Mouse (Mus musculus): Measurements from ENCODE around the gene Nfkb1. TPM values are rescaled to one million over a fixed set of nuclear protein-coding genes. Genes with fewer than 3 reads are reported as not detected.

The Nfkb1 gene
- polyA plus RNA-seq, 1 experiment from 2014 or later, result 18.4 TPM

GRCm38 (mm10) chr3:135591376-135591775, 100.0 kb downstream of the Nfkb1 start:
- ATAC-seq (ENCODE audit: insufficient number of reproducible peaks, insufficient read depth, low FRiP score, low TSS enrichment), result no peak
- Histone ChIP-seq H3K27ac (no peak overlapping the region), H3K9me3 (no peaks in the 10 kb centered on the region), H3K4me2 (replicated peaks) (no peak overlapping the region), H3K9ac (no peak overlapping the region), H3K4me3 (no peak overlapping the region), H3K36me3 (peaks cover 81% of the 10 kb centered on the region), H3K27me3 (no peaks in the 10 kb centered on the region), H3K4me1 (no peaks in the 10 kb centered on the region)
- 63% methylated on average over 5 of the region's 5 CpGs for WGBS

GRCm38 (mm10) chr3:135590471-135590870, 100.9 kb downstream of the Nfkb1 start:
- H3K36me3 ChIP-seq, result peaks cover 81% of the 10 kb centered on the region
- H3K27me3 ChIP-seq, result no peaks in the 10 kb centered on the region
- WGBS, result 72% methylated on average over 4 of the region's 4 CpGs
- no peak for ATAC-seq (ENCODE audit: insufficient number of reproducible peaks, insufficient read depth, low FRiP score, low TSS enrichment)
- no peak overlapping the region for H3K4me3 ChIP-seq
- no peak overlapping the region for H3K4me2 ChIP-seq (replicated peaks)
- no peaks in the 10 kb centered on the region for H3K9me3 ChIP-seq
- H3K4me1 ChIP-seq, result no peaks in the 10 kb centered on the region
- no peak overlapping the region for H3K27ac ChIP-seq
- H3K9ac ChIP-seq, result no peak overlapping the region

GRCm38 (mm10) chr3:135586471-135586880, 104.9 kb downstream of the Nfkb1 start:
- ATAC-seq (ENCODE audit: insufficient number of reproducible peaks, insufficient read depth, low FRiP score, low TSS enrichment), result no peak
- H3K27ac ChIP-seq, result no peak overlapping the region
- H3K36me3 ChIP-seq, result peaks cover 64% of the 10 kb centered on the region
- no peak overlapping the region for H3K9ac ChIP-seq
- no peaks in the 10 kb centered on the region for H3K9me3 ChIP-seq
- no peaks in the 10 kb centered on the region for H3K27me3 ChIP-seq
- H3K4me2 ChIP-seq (replicated peaks), result no peak overlapping the region
- no peak overlapping the region for H3K4me3 ChIP-seq
- 91% methylated on average over 4 of the region's 4 CpGs for WGBS
- H3K4me1 ChIP-seq, result no peaks in the 10 kb centered on the region

DNA sequence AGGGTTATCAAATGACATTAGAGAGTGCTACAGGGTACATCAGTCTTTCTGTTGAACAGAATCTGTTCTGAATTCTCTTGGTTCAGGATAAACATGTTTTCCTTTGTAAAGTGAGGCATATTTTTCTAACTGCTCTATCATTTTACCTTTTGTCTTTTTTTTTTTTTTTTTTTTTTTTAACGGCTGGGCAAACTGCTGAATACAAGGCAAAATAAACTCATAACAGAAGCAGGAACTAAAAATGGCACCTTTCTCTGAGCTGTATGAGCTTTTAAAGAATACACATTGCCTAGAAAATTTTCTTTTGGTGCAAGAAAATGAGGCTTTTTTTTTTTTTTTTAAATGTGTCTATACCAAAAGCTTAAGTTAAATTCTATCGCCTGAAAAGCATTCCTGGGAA, 105.3 kb downstream of the Nfkb1 start:
- 86% methylated on average over 2 of the region's 2 CpGs for WGBS
- Histone ChIP-seq H3K36me3 (peaks cover 61% of the 10 kb centered on the region), H3K4me3 (no peak overlapping the region), H3K4me1 (no peaks in the 10 kb centered on the region), H3K4me2 (replicated peaks) (no peak overlapping the region), H3K9ac (no peak overlapping the region), H3K27ac (no peak overlapping the region), H3K9me3 (no peaks in the 10 kb centered on the region), H3K27me3 (no peaks in the 10 kb centered on the region)
- ATAC-seq (ENCODE audit: insufficient number of reproducible peaks, insufficient read depth, low FRiP score, low TSS enrichment), result no peak

- no peaks in the 10 kb centered on the region for H3K9me3 ChIP-seq
- no peak overlapping the region for H3K4me2 ChIP-seq (replicated peaks)
- H3K4me1 ChIP-seq, result peaks cover 2% of the 10 kb centered on the region; the same call in 1 of the 2 replicates
- no peak overlapping the region for H3K9ac ChIP-seq
- no peak overlapping the region for H3K4me3 ChIP-seq
- peaks cover 56% of the 10 kb centered on the region for H3K36me3 ChIP-seq
- WGBS, result 60% methylated on average over 6 of the region's 6 CpGs
- ATAC-seq (ENCODE audit: insufficient number of reproducible peaks, insufficient read depth, low FRiP score, low TSS enrichment), result 0 out of 2 replicates have a peak, but pooled peaks have one; percentile 70
- no peak overlapping the region for H3K27ac ChIP-seq
- no peaks in the 10 kb centered on the region for H3K27me3 ChIP-seq
Observed at GRCm38 (mm10) chr3:135585482-135585881, 105.9 kb downstream of the Nfkb1 start.

GRCm38 (mm10) chr3:135582246-135582645, 109.1 kb downstream of the Nfkb1 start:
- no peak for ATAC-seq (ENCODE audit: insufficient number of reproducible peaks, insufficient read depth, low FRiP score, low TSS enrichment)
- H3K36me3 ChIP-seq, result peaks cover 26% of the 10 kb centered on the region
- H3K27me3 ChIP-seq, result no peaks in the 10 kb centered on the region
- peaks cover 8% of the 10 kb centered on the region; the same call in 1 of the 2 replicates for H3K4me1 ChIP-seq
- no peak overlapping the region for H3K9ac ChIP-seq
- WGBS, result 83% methylated on average over 7 of the region's 7 CpGs
- H3K4me2 ChIP-seq (replicated peaks), result no peak overlapping the region
- no peak overlapping the region for H3K4me3 ChIP-seq
- H3K27ac ChIP-seq, result no peak overlapping the region
- no peaks in the 10 kb centered on the region for H3K9me3 ChIP-seq

DNA sequence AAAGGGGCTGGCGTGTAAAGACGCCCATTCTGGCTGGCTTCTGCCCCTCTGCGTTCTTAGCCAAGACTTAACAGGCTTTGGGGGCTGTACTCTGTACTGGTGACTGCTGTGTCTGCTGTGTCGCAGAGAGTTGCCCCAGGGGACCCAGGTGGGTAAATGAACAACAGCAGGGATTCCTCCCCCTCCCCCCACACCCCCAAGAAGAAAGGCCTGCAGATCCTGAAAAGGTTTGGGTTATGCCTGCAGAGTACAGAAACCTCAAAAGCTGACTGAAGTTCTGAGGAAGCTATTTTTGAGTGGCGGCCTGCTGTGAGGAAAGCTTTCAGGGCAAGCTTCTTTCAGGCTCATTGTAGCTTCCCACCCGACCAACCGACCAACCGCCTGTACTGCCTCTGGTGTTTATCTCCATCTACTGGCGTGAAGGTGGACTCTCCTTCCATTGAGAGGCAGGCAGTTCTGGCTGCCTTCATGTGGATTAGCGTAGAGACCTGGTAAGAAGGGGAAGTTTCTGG, 109.7 kb downstream of the Nfkb1 start:
- Histone ChIP-seq H3K4me2 (replicated peaks) (no peak overlapping the region), H3K9ac (no peak overlapping the region), H3K27ac (no peak overlapping the region), H3K9me3 (no peaks in the 10 kb centered on the region), H3K4me1 (peaks cover 8% of the 10 kb centered on the region; the same call in 1 of the 2 replicates), H3K4me3 (no peak overlapping the region), H3K27me3 (no peaks in the 10 kb centered on the region), H3K36me3 (peaks cover 20% of the 10 kb centered on the region)
- ATAC-seq (ENCODE audit: insufficient number of reproducible peaks, insufficient read depth, low FRiP score, low TSS enrichment), result 0 out of 2 replicates have a peak, but pooled peaks have one; percentile 52
- WGBS, result 23% methylated on average over 10 of the region's 10 CpGs

- ATAC-seq (ENCODE audit: insufficient number of reproducible peaks, insufficient read depth, low FRiP score, low TSS enrichment), result no peak
- Histone ChIP-seq H3K4me3 (no peak overlapping the region), H3K4me2 (replicated peaks) (no peak overlapping the region), H3K9ac (no peak overlapping the region), H3K27ac (no peak overlapping the region), H3K27me3 (no peaks in the 10 kb centered on the region), H3K4me1 (peaks cover 8% of the 10 kb centered on the region; the same call in 1 of the 2 replicates), H3K9me3 (no peaks in the 10 kb centered on the region), H3K36me3 (peaks cover 14% of the 10 kb centered on the region)
- WGBS, result 73% methylated on average over 21 of the region's 21 CpGs
Observed at GRCm38 (mm10) chr3:135580439-135581275, 110.7 kb downstream of the Nfkb1 start.

- H3K4me1 ChIP-seq, result peaks cover 8% of the 10 kb centered on the region; the same call in 1 of the 2 replicates
- peaks cover 2% of the 10 kb centered on the region; the same call in 1 of the 2 replicates for H3K36me3 ChIP-seq
- 48% methylated on average over 4 of the region's 4 CpGs for WGBS
- H3K27me3 ChIP-seq, result no peaks in the 10 kb centered on the region
- no peak overlapping the region for H3K4me3 ChIP-seq
- H3K4me2 ChIP-seq (replicated peaks), result no peak overlapping the region
- H3K27ac ChIP-seq, result no peak overlapping the region
- no peak overlapping the region for H3K9ac ChIP-seq
- ATAC-seq (ENCODE audit: insufficient number of reproducible peaks, insufficient read depth, low FRiP score, low TSS enrichment), result no peak
- H3K9me3 ChIP-seq, result no peaks in the 10 kb centered on the region
Observed at GRCm38 (mm10) chr3:135579179-135579578, 112.2 kb downstream of the Nfkb1 start.

- ATAC-seq (ENCODE audit: insufficient number of reproducible peaks, insufficient read depth, low FRiP score, low TSS enrichment), result no peak
- Histone ChIP-seq H3K9ac (no peak overlapping the region), H3K9me3 (no peaks in the 10 kb centered on the region), H3K36me3 (no peaks in the 10 kb centered on the region), H3K4me1 (peaks cover 8% of the 10 kb centered on the region; the same call in 1 of the 2 replicates), H3K4me2 (replicated peaks) (no peak overlapping the region), H3K27me3 (no peaks in the 10 kb centered on the region), H3K27ac (no peak overlapping the region), H3K4me3 (no peak overlapping the region)
- WGBS, result 45% methylated on average over 5 of the region's 5 CpGs
Observed at GRCm38 (mm10) chr3:135578588-135579140, 112.7 kb downstream of the Nfkb1 start.

- no peak overlapping the region for H3K27ac ChIP-seq
- no peak overlapping the region for H3K4me3 ChIP-seq
- 87% methylated on average over 3 of the region's 3 CpGs for WGBS
- H3K4me2 ChIP-seq (replicated peaks), result no peak overlapping the region
- no peak overlapping the region for H3K9ac ChIP-seq
- H3K9me3 ChIP-seq, result no peaks in the 10 kb centered on the region
- 0 out of 2 replicates have a peak, but pooled peaks cover 3% of the 10 kb centered on the region for H3K4me1 ChIP-seq
- H3K36me3 ChIP-seq, result no peaks in the 10 kb centered on the region
- no peak for ATAC-seq (ENCODE audit: insufficient number of reproducible peaks, insufficient read depth, low FRiP score, low TSS enrichment)
- no peaks in the 10 kb centered on the region for H3K27me3 ChIP-seq
Observed at GRCm38 (mm10) chr3:135575126-135575525, 116.2 kb downstream of the Nfkb1 start.

- no peaks in the 10 kb centered on the region for H3K9me3 ChIP-seq
- H3K4me2 ChIP-seq (replicated peaks), result no peak overlapping the region
- no peak overlapping the region for H3K27ac ChIP-seq
- 67% methylated on average over 6 of the region's 6 CpGs for WGBS
- H3K27me3 ChIP-seq, result no peaks in the 10 kb centered on the region
- no peaks in the 10 kb centered on the region for H3K4me1 ChIP-seq
- no peaks in the 10 kb centered on the region for H3K36me3 ChIP-seq
- no peak for ATAC-seq (ENCODE audit: insufficient number of reproducible peaks, insufficient read depth, low FRiP score, low TSS enrichment)
- H3K4me3 ChIP-seq, result no peak overlapping the region
- H3K9ac ChIP-seq, result no peak overlapping the region
Observed at GRCm38 (mm10) chr3:135573051-135573450, 118.3 kb downstream of the Nfkb1 start.
